Mouse (Mus musculus) left cerebral cortex, adult 8-10 months (tissue): ENCODE data around the gene Prr5l. TPM values are rescaled to one million over a fixed set of nuclear protein-coding genes. Genes with fewer than 3 reads are reported as not detected.
"Not testable (repeated sequence)": the region's sequence is repeated elsewhere in the genome, so short reads cannot be mapped to it uniquely, and the experiment has no call there.

Experiments
- DNase-seq, 2 experiments: peaks; one replicate each; pipeline ENCODE4 v3.0.0; 2022; ENCODE audit warnings: low spot score in 2 of 2
- total RNA-seq, 4 experiments: library from RNA; stranded (reverse); gene quantifications; 2 replicates each; pipeline ENCODE4 v1.2.4; 2022

The Prr5l gene
- total RNA-seq, 4 experiments from 2014 or later = 13.1 to 18.4 (median 13.6) TPM

DNA sequence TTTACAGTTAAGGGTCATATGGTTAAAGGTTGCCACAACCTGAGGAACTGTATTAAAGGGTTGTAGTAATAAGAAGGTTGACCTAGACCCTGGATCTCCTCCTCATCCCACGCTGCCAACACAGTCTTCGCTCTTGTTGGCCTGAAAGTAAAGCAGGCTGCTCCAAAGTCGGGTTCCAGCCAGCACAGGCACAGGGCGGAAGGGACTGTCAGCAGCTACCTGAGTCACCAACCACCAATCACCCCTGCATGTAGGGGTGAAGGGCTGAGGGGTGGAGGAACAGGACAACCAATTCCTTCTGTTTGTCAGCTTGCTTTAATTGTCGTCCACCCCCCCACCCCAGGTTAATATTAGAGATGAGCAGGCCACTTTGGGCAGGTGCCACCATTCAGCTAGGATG is 119.3 kb downstream of the Prr5l start:
- no peak for DNase-seq

DNA sequence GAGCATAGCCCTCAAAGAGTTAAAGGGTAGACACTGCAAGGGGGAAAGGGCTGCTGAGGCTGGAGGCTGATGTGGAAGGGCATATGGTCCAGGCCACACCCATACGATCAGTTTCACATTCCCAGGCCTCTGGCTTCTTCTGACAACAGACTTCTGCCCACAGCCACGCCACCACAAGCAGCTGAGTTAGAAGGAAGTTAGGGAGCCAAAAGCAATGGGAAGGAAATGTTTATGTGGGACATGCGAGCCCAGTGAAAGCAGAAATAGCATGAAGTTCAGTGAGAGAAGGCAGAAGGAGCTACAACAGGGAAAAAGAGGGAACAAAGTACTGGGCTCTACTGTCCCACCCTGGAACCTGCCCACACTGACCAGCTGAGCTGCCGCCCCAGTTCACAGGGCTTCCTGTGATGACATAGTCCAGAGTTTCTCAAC is 119.9 kb downstream of the Prr5l start:
- no peak for DNase-seq

DNA sequence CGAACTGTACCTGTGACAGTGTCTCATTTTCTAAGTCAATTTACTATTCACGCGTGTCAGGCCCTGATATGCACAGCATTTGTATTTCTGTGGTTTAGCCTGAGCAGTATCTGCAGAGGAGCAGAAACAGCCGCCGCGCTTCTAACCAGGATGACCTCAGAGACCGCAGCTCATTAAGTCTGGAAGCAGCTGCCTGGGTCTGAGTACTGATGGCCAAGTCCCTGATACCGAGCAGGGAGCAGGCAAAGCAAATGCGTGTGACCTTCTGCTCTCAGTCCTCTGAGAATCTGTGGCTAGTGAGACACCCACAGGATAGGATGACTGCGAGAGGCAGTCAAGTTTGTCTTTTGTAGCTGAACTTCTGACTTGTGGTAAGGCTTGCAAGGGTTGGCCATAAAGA is 120.4 kb downstream of the Prr5l start:
- DNase-seq = no peak

DNA sequence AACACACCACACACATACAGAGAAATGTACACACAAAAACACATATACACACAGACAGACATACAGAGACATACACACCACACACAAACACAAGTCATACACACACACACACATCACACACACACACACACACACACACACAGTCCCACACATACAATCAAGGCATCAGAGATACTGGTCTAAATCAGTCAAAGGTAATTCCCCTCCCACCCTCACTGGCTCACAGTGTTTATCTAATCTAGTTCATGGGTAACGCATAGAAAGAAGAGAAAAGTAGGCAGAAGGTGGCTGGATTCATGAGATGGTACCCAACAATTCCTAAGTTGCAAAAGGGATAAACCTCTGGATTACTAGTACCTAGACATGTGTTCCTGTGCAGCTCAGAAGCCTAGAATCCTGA is 120.9 kb downstream of the Prr5l start:
- DNase-seq = no peak

DNA sequence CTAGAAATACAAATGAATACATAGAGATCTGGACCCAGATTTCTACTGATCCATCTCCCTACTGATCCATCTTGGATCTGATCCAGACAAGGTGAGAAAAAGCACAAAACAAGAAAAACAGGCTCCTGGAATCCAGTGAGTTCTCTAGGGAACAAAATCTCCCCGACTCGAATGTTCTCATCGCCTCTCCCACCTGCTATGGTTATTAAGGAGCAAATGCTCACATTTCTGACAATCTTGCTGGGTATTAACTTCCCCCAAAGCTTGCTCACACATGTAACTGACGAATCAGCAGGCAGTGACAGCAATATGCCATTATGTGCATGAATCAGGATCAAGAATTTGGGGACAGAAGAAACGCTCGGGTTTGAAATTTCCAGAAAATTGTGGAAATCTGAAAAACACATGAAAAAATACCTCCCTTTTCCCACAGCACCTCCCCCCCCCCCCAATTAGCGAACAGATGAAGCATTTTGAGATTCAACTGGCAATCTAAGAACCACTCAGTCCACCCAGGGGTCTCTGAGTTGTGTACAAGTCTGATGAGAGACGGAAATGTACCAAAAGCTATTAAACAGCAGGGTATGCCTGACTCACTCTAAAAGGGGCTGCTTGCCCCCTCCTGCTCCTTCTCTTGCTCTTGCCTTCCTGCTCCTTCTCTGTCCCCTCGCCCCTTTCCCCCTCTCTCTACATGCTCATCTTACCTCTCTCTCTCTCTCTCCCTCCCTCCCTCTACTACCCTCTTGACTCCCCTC is 123.1 kb downstream of the Prr5l start:
- no peak for DNase-seq

DNA sequence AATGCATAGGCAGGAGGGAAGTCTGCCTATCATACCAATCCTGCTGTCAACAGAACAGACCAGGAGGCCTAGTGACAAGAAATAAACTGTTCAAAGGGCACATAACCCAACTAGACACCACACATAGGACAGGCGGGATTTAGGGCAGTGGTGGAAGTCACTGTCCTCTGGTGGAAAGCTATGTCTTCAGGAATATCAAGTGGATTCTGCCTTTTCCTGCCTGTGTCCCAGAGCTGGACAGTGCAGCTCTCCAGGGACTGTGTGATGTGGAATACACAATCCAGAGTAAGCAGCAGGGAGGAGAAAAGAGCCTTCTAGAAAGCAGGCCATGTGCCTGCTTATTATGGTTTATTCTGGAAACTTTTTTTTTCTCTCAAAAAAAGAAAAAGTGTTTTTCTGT is 125.0 kb downstream of the Prr5l start:
- no peak for DNase-seq

DNA sequence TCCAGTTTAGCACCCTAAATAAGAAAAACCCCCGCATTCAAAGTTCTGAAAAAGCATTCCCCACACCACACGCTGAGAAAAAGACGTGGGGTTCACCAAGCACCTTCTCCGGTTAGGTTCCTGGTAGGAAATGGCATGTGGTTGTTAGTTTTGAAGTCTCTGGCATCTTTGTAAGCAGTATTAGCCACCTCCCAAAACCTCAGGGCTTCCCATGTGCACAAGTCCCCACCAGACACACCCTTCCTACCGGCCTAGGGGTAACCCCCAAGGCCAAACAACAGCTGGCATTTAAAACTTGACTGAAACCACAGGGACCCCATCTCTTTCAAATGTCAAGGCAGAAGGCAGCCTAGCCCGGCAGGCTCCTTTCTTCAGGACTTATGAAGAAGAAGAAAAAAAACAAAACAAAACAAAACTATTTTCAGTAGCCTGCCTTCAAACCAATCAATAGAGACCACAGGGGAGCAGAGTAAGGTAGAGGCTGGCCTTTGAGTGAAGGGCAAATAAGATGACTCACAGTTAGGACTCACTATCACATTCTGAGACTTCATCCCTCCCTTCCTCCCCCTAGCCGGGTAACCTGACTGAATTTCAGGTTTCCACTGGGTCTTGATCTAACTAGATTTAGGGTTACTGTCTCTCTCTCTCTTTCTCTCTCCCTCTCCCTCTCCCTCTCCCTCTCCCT is 126.6 kb downstream of the Prr5l start:
- DNase-seq = no peak

DNA sequence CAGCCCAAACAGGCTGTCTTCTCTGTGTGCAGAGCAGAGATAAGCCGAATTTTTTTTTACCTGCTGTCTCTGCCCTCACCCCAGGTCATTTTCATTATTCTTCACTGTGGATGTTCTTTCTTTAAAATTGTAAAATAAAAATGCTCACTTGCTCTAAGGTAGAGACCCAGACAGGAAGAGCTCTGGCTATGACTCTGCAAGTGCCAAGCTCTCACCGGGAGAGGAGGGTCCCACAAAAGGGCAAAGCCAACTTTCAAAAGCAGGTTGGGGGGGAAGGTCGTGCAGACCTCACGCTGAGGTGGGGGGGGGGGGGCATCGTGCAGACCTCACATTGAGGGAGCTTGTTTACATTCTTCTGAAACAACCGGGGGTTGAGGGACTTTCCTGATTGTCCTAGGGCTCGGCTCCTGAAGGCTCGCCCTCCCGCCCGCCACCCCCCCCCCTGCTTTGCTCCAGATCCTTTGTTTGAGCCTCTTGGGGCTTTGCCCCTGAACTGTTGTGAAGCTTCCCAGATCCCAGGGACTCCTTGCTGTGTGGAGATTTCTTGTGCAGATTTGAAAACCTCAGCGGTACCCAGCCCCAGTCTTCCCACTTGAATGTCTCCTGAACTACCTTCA is 127.8 kb downstream of the Prr5l start:
- DNase-seq = no peak

DNA sequence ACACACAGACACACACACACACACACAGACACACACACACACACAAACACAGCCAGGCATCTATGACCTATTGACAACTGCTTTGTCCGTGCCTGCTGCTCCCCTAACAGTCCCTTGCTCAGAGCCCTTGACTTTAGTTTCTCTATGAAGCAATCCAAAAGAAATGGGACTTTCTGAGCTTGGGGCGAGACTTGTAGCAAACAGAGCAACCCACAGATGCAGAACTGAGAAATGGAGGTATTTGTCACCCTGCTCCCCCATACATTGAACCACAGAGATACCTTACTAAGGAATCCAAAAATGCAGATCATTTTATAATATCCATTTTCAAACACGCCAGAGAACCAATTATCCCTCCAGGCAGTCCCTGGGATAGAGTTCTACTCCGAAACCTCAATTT is 128.4 kb downstream of the Prr5l start:
- no peak for DNase-seq

DNA sequence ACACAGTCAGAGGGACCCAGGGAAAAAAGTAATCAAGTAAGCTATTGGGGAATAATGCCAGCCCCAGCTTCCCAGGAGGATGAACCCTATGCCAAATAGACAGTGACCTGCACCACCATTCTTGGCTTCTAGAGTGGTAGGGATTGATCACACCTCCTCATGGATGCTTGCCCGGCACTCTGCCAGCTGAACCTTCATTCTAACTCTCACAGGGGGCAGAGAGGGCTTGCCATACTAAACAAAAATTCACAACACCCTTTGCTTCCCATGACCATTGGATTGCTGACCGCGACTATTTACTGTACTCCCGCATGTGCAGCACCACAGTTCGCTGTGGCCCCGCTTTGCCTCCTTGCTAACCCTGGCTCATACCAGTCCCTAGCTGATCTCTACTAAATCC is 129.8 kb downstream of the Prr5l start:
- DNase-seq = no peak

DNA sequence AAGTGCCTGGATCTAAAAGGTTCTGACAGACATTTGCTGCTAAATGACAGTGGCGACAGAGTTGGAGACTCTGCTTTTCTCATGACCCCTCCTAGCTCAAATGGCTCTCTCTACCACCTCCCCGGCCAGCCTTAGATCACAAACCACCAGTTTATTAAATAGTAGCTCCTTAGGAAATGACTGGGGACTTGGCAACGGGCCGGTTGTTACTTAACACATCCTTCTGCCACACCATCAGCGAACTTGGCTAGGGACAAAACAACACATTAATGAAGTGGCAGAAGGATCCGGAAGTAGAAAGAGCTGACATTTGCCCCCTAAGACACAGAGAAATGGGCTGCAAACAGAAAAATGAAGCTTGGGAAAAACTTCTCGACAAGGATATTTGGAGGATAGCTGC is 130.4 kb downstream of the Prr5l start:
- no peak for DNase-seq

DNA sequence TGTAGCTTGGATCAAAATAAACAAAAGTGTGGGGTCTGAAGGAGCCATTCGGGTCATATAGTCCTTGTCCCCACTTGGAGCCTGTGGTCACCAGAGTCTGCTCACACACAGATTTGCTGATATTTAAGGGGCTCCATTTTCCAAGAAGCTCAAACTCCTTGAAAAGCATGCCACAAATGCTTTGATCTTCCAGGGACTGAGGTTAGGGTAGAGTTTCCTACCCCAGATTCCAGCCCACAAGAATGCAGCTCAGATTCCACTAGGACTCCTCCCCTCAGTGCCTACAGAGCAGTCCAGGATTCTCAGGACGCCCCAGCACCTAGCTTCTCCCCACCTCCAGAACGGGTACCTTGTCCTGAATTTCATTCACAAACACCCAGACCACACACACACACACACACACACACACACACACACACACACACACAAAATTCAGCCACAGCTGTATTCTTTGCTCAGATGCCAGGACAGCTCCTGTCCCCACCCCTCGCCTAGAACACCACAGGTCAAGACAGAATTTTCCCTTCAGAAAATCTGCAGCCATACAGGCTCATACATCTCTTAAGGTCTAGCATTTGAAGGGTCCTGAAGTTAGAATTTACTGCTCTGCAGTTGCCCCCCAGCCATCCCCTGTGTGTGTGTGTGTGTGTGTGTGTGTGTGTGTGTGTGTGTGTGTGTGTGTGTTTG is 131.4 kb downstream of the Prr5l start:
- no peak for DNase-seq

DNA sequence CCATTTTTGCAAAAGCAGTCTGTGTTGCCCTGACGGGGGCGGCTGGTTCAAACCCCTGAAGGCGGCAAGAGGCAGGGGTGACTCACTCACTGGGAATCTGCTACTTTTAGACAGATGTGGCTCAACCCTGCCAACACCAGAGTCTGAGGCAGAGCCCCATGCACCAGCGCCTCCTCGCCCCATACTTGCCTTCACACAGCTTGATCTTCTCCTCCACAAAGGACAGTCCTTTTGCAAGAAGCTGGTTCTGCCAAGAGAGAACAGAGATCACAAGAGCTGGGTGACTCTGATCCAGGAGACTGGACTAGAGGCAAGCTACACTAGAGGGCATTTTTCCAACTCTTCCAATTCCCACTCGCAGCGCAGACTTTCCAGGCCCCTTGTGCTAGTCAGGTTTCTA is 136.3 kb downstream of the Prr5l start:
- no peak for DNase-seq

DNA sequence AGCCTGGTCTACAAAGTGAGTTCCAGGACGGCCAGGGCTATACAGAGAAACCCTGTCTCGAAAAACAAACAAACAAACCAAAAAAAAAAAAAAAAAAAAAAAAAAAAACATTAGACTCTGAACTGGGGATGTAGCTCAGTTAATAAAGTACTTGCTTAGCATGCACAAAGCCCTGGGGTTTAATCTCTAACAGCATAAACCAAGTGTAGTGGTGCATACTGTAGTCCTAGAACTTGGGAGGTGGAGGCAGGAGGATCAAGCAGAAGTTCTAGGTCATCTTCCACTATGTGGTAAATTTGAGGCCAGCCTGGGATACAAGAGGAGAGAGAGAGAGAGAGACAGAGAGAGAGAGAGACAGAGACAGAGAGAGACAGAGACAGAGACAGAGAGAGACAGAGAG is 137.2 kb downstream of the Prr5l start:
- DNase-seq = not testable (repeated sequence)

DNA sequence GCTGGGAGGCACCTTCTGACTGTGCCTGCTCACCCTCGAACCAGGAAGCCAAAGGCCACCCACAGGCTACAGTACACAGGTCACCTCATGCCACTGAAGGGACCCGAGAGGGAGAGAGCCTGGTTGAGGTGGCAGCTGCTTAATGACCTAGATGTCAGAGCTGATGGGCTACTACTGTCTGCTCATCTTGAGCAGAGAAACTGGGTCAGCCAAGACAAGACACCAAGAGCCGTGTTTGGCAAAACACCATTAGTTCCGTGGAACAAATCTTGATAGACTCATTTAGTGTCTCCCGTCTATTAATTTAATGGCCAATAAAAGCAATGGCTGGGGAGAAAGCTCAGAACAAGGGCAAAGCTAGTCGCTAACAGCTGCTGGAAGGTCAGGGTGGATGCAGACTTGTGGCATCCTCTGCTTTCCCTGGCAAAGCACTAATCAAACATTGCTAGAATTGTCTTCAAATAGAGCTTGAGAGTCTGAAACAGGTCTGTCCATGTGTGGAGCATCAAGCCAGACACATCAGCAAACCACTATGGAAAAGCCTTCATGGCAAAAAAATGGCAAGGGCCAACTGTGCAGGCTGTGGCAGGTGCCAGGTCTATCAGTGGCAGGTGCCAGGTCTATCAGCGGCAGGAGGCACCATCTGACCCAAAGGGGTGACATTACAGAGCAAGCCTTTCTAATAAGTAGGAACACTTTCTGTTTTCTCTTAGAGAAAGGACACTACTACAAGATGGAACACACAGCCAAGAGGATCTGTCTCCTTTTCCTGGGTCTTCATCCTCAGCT is 140.6 kb downstream of the Prr5l start:
- no peak for DNase-seq

DNA sequence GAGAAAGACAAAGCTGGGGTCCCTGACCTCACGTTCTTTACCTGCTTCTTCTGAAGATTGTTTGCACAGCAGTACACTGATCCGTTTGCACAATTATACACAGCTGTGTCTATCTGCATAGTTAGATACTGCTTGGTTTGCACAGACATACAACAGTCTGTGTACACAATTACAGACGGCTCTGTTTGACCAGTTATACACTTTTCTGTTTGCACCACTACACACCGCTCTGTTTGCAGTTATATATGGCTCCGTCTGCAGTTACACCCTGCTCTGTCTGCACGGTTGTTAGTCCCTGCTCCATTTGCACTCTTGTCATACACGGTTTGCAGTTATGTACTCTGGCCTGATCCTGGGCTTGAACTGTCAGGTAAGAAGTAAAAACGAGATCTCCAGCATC is 141.2 kb downstream of the Prr5l start:
- DNase-seq = no peak

DNA sequence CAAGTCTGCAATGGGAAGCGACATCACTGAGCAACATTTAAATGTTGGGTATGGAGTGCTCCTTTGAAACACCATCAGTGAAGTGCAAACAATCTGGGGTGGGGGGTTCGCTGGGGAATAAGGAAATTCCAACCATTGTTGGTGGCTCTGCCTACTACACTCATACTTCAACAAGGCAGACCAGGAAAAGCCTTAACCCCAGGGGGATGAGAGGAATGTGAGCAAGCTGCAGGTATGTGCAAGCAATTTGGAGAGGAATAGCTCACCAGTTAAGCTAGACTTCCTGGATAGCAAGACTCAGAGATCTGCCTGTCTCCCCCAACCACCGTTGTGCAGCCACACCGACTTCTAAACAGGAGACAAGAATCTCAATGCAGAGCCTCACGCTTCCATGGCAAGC is 142.9 kb downstream of the Prr5l start:
- no peak for DNase-seq

DNA sequence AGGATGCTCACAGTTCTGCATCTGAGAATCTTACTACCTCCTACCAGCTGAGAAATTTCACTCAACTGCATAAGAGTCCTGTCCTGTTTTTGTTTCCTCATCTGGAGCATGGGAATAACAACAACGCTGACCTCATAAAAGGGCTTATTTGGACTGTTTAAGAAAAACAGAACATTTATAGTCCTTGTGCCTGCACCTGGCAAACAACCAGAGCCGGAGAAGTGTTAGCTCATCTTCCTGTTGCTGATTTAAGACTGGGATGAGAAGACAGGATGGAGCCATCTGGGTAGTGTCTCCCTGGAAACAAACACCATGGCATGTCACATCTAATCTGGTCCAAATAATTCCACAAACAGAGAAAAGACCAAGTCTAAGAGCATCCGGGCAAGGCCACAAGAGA is 149.3 kb downstream of the Prr5l start:
- peak in 1 of 2 experiments; percentile 26 for DNase-seq

DNA sequence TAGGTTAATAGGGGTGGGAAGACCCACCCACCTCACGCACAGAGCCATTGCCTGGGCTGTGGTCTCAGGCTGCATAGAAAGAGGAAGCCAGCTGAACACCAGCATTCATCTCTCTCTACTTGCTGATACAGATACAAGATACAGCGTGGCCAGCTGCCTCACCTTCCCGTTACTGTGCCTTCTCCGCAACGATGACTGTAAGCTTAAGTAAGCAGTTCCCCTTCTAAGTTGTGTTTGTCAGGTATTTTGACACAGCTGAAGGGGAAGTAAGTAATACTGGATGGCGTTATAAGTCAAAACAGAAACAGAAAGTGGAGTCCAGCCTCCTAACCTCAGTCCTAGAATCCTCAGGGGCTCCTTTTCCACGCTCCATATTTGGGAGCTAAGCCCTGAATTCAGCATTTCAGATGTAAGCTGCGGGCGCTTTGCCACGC is 150.0 kb downstream of the Prr5l start:
- no peak for DNase-seq

DNA sequence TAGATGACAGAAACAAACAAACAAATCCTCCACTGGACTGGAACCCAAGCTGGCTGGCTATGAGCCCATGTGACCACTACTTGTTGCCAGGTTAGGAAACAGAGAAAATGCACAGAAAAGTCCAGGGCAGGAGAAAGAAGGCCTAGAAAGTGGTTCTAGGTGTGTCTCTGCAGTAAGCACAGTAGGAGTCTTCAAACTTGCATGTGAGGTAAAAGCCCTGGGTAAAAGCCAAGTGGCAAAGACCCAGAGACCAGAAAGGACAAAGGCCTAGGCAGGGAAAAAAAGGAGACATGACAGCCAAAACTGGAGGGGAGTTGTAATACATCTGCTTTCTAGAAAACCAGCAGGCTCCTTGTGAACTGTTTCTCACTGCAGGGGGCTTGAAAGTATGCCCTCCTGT is 151.9 kb downstream of the Prr5l start:
- DNase-seq = no peak

DNA sequence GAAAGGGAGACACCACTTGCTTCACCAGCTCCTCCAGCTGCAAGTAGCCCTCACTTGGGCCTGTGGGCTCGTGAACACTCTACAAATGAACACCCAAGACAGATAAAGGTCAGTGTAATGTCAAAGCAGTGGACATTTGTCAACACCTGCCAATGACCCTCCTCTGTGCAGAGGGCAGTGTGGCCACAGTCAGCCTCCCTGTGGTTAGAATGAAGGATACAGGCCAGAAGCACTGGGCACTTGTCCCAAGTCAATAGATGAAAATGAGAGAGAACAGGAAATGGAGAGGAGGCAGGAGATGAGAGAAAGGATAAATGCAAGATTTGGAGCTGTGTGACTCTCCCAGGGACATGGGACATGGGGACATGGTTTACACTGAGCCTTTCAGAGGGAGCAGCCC is 153.4 kb downstream of the Prr5l start:
- no peak for DNase-seq
